Mouse (Mus musculus) forebrain, embryonic 16.5 days (tissue): ENCODE measurements around the gene Sel1l3. TPM values are rescaled to one million over a fixed set of nuclear protein-coding genes. Genes with fewer than 3 reads are reported as not detected.

Experiments used
- ATAC-seq: fragments of 200-750 bp; cut with Nextera tagmentation; 2 replicates; pipeline ENCODE4 v1.8.0; 2017; ENCODE audit warnings: mild to moderate bottlenecking, moderate library complexity
- H3K27ac ChIP-seq: fragments of 300-500 bp; sonication (generic); 2 replicates; pipeline ENCODE4 v1.5.1; 2014; ENCODE audit warnings: low read length, control low read depth
- H3K27me3 ChIP-seq: fragments of 300-500 bp; sonication (generic); replicated peaks from 2 replicates; pipeline ENCODE4 v1.6.1; 2014; ENCODE audit warnings: low read length; ENCODE audit not compliant: control insufficient read depth, insufficient read depth
- H3K36me3 ChIP-seq: fragments of 300-500 bp; sonication (generic); 2 replicates; pipeline ENCODE4 v1.6.1; 2014; ENCODE audit not compliant: control insufficient read depth, insufficient read depth
- H3K4me1 ChIP-seq: fragments of 300-500 bp; sonication (generic); replicated peaks from 2 replicates; pipeline ENCODE4 v1.6.1; 2014; ENCODE audit warnings: low read length; ENCODE audit not compliant: control insufficient read depth, insufficient read depth
- H3K4me2 ChIP-seq: fragments of 300-500 bp; sonication (generic); 2 replicates; pipeline ENCODE4 v1.6.1; 2014; ENCODE audit warnings: mild to moderate bottlenecking, low read length, control low read depth
- H3K4me3 ChIP-seq: fragments of 300-500 bp; sonication (generic); replicated peaks from 2 replicates; pipeline ENCODE4 v1.5.1; 2014; ENCODE audit warnings: mild to moderate bottlenecking, low read length, control low read depth
- H3K9ac ChIP-seq: fragments of 300-500 bp; sonication (generic); replicated peaks from 2 replicates; pipeline ENCODE4 v1.6.1; 2014; ENCODE audit warnings: low read depth, low read length, control low read depth
- H3K9me3 ChIP-seq: fragments of 300-500 bp; sonication (generic); 2 replicates; pipeline ENCODE4 v1.6.1; 2016; ENCODE audit warnings: low read length; ENCODE audit not compliant: control insufficient read depth
- WGBS: fragments of 180-500 bp; shearing (Covaris S2); extraction: QIAGEN DNeasy Blood & Tissue Kit; methylation state at CpG from one replicate; pipeline ENCODE4 v1.1.7; 2014; 5-methylcytosine and 5-hydroxymethylcytosine counted together
- polyA plus RNA-seq: library from polyadenylated mRNA; unstranded; fragments of >200 nt; fragmentation: Nextera tagmentation; extraction: Ambion mirVana; gene quantifications from 2 replicates; pipeline ENCODE4 v1.2.1, GENCODE M21; 2015

Gene Sel1l3
- polyA plus RNA-seq, 1 experiment from 2014 or later = 9.9 TPM

DNA sequence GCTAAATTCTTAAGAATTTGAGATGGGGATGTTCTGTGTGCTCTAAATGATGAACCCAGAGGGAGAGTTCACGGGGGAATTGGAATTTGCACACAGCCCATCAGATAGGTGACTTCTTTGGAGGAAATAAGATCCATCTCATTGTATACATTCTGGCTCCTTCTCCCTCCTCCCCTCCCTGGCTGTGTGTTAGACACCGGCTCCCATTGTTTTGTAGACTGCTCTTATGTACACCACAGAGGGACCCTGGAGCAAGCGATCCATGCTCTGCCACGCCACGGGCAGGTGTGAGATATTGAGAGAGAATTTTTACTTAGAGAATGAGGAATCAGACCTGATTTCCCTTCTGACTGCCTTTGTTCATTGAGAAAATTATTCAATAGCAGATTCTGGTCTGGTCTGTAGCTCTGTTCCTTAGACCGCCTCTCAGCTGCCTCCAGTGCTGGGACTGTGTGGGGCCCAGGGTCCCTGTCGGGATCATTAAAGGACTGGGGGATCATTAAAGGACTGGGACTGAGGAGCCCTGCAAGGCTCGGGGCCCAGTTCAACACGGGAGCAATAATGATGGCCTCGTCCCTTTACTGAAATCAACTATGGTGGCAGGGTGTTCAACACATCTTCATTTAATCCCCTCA lies 67.6 kb downstream of the Sel1l3 start:
- WGBS = 23% methylated on average over 10 of the region's 10 CpGs
- Histone ChIP-seq H3K4me1 (peaks cover 20% of the 10 kb centered on the region), H3K27ac (no peak overlapping the region), H3K9ac (no peak overlapping the region), H3K9me3 (peaks cover 2% of the 10 kb centered on the region; the same call in 1 of the 2 replicates), H3K27me3 (no peaks in the 10 kb centered on the region), H3K4me3 (no peak overlapping the region), H3K36me3 (peaks cover 4% of the 10 kb centered on the region; the same call in 1 of the 2 replicates), H3K4me2 (no peak overlapping the region)
- ATAC-seq = no peak

DNA sequence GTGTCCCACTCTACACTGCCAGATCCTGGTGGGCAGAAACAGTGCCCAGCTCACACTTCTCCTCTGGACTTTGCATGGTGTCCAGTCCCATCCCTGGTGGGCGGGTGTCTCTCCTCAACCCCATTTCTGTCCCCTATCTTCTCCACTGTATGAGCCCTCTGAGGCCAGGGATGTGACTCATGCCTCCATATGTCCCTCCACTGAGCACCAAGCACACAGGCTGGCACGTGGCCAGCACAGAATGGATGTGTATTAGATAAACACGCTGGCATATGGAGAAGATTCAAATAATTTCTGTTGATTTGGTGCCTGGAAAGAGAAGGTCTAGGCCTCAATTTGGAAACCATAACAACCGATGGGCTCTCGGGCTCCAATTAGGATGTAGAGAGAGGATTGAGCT lies 71.1 kb downstream of the Sel1l3 start:
- peaks cover 2% of the 10 kb centered on the region; the same call in 1 of the 2 replicates for H3K9me3 ChIP-seq
- no peak overlapping the region for H3K27ac ChIP-seq
- WGBS = 71% methylated on average over 5 of the region's 5 CpGs
- H3K27me3 ChIP-seq = no peaks in the 10 kb centered on the region
- H3K4me3 ChIP-seq = no peak overlapping the region
- H3K9ac ChIP-seq = no peak overlapping the region
- peaks cover 4% of the 10 kb centered on the region; the same call in 1 of the 2 replicates for H3K36me3 ChIP-seq
- no peak for ATAC-seq
- H3K4me1 ChIP-seq = peaks cover 27% of the 10 kb centered on the region
- H3K4me2 ChIP-seq = no peak overlapping the region

DNA sequence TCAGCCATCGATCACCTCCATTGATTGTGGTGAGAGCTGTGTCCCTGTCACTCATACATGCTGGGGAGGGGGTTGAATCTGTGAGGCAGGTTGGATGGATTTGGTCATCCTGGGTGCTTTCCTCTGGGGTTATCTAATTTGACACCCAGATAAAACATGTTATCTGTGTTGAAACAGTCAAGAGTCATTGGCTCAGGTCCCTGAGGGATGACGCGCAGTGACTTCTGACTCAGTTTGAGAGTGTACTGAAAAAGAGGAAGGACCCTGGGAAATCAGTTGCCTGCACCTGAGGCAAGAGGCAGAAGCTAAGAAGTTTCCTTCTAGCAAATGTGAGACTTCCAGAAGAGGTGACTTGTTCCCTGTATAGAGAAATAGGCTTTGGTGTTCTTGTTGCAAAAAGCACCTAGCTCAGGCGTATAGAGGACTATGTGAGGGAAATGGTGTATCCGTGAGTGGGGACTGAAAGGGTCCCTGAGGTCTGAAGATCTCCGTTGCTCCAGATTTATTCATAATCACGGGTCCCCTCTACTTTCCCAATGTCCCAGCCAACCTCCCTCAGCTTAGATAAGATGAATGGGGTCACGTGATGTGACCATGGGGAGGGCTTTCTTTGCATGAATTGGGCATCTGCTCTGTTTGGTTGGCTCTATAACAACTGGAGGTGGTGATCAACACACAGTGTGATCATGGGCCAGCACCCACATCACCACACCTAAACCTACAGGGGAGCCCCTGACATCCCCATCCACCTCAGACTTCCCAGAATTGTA lies 73.4 kb downstream of the Sel1l3 start:
- ATAC-seq = no peak
- no peak overlapping the region for H3K4me2 ChIP-seq
- 89% methylated on average over 8 of the region's 8 CpGs for WGBS

DNA sequence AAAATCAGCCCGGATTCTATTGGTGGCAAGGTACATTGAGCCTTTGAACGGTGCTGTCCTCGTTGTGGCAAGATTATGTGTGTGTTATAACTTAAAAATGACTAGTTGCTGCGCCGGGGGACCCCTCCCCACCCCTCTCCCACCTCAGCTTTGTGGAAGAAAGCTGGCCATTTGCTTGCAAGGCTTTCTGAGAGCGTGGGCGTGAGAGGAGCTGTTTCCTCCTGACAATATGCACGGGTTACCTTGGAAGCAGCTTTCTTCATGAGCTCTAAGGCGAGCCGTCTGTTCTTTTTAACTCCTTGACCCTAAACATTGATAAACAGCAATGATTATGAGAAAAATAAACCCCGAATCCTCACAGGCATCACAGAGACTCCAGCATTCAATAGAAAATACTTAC lies 74.2 kb downstream of the Sel1l3 start:
- ATAC-seq = 0 out of 2 replicates have a peak, but pooled peaks have one; percentile 2
- no peaks in the 10 kb centered on the region; the same call in 1 of the 2 replicates for H3K9me3 ChIP-seq
- H3K27ac ChIP-seq = peak overlapping the region; percentile 16; the same call in 1 of the 2 replicates
- H3K36me3 ChIP-seq = peaks cover under 1% of the 10 kb centered on the region; the same call in 1 of the 2 replicates
- WGBS = 7% methylated on average over 11 of the region's 11 CpGs
- H3K4me1 ChIP-seq = peaks cover 21% of the 10 kb centered on the region
- no peaks in the 10 kb centered on the region for H3K27me3 ChIP-seq
- no peak overlapping the region for H3K9ac ChIP-seq
- H3K4me2 ChIP-seq = no peak overlapping the region
- no peak overlapping the region for H3K4me3 ChIP-seq

More for the DNA sequence above, 73.4 kb downstream of the Sel1l3 start:
- peaks cover 21% of the 10 kb centered on the region for H3K4me1 ChIP-seq
- H3K27me3 ChIP-seq = no peaks in the 10 kb centered on the region
- H3K9ac ChIP-seq = no peak overlapping the region
- H3K4me3 ChIP-seq = no peak overlapping the region
- H3K9me3 ChIP-seq = peaks cover 2% of the 10 kb centered on the region; the same call in 1 of the 2 replicates
- H3K27ac ChIP-seq = no peak overlapping the region
- peaks cover 4% of the 10 kb centered on the region; the same call in 1 of the 2 replicates for H3K36me3 ChIP-seq

DNA sequence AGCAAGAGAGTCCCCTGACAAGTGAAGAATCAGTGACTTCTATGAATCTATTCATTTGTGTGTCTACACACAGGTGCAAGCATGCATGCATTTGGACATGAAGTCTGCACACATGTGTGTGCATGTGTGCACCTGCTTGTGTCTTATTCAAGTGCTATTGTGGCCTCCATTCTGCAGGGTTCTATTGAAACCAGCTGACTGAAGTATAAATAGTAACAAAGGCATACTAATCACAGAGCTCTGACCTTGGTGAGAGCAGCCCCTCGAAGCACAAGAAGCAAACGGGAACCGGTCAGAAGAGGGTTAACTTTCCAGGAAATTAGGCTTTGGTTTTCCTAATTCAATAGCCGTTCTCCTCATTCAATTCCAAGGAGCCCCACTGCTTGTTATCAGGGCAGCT lies 74.6 kb downstream of the Sel1l3 start:
- ATAC-seq = peak; percentile 16; the same call in 1 of the 2 replicates
- no peaks in the 10 kb centered on the region; the same call in 1 of the 2 replicates for H3K36me3 ChIP-seq
- H3K4me1 ChIP-seq = peaks cover 21% of the 10 kb centered on the region
- 4% methylated on average over 4 of the region's 4 CpGs for WGBS
- H3K27me3 ChIP-seq = no peaks in the 10 kb centered on the region
- H3K9me3 ChIP-seq = no peaks in the 10 kb centered on the region
- no peak overlapping the region for H3K4me2 ChIP-seq
- H3K27ac ChIP-seq = no peak overlapping the region
- H3K9ac ChIP-seq = no peak overlapping the region
- H3K4me3 ChIP-seq = no peak overlapping the region

DNA sequence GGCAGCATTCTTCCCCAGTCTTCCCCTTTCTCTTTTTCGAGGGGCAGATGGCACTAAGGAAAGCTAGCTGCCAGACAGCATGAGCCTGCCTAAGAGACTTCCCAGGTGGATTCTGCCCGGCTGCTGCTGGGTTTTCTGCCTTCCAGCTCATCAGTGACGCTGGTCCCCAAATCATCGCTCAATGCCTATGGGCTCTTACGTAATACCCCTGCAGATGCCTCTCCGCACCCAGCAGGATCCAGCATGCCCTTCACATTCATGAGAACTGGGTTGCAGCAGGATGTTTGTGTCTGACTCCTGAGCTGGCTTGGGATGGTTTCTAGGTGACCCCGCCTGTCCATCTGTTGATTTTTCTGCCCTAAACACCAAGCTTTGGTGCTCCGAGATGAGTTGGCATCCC lies 75.7 kb downstream of the Sel1l3 start:
- peaks cover 21% of the 10 kb centered on the region for H3K4me1 ChIP-seq
- H3K4me2 ChIP-seq = no peak overlapping the region
- 59% methylated on average over 8 of the region's 8 CpGs for WGBS
- peak overlapping the region; percentile 37; the same call in 1 of the 2 replicates for H3K27ac ChIP-seq
- no peaks in the 10 kb centered on the region for H3K27me3 ChIP-seq
- no peaks in the 10 kb centered on the region for H3K9me3 ChIP-seq
- no peak overlapping the region for H3K4me3 ChIP-seq
- no peaks in the 10 kb centered on the region for H3K36me3 ChIP-seq
- H3K9ac ChIP-seq = no peak overlapping the region
- ATAC-seq = peak; percentile 37

DNA sequence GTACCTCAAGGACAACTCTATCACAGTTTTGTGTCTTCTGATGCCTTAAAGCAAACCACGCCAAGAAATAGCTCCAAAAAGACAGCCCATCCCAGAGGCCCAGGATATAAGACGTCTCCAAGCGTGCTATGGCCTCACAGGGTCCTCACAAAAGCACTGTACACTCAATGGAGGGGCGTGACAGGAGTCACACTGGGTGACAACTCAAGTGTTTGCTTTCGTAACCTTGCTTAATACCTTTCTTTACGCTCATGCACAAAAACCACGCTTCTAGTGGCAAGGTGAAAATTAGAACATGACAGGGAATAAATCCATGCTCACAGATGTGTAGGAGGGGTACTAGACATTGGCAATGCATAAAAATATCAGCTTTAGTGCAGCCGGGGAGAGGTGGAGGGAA lies 77.7 kb downstream of the Sel1l3 start:
- Histone ChIP-seq H3K9me3 (no peaks in the 10 kb centered on the region), H3K27ac (no peak overlapping the region), H3K27me3 (no peaks in the 10 kb centered on the region), H3K36me3 (no peaks in the 10 kb centered on the region), H3K9ac (no peak overlapping the region), H3K4me2 (no peak overlapping the region), H3K4me3 (no peak overlapping the region), H3K4me1 (peaks cover 21% of the 10 kb centered on the region)
- no peak for ATAC-seq
- 73% methylated on average over 8 of the region's 8 CpGs for whole genome bisulfite sequencing

DNA sequence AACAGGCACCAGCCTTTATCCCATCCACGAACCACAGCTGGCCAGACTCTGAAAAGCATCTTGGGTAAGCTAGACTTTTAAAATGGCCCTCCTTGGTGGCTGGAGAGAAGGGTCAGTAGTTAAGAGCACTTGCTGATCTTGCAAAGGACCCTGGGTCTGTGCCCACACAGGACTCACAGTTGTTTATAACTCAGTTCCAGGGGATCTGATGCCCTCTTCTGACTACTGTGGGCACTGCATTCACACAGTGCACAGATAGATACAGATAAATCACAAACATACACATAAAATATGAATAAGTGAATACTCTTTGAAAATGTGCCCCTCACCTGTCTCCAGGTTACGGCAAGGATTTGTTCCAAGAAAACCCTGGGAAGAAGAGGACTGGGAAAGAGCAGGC lies 79.7 kb downstream of the Sel1l3 start:
- Histone ChIP-seq H3K4me3 (no peak overlapping the region), H3K9me3 (no peaks in the 10 kb centered on the region), H3K4me2 (no peak overlapping the region), H3K9ac (no peak overlapping the region), H3K27me3 (no peaks in the 10 kb centered on the region), H3K36me3 (no peaks in the 10 kb centered on the region), H3K27ac (no peak overlapping the region), H3K4me1 (peaks cover 10% of the 10 kb centered on the region)
- WGBS = 92% methylated on average over 2 of the region's 2 CpGs
- no peak for ATAC-seq

DNA sequence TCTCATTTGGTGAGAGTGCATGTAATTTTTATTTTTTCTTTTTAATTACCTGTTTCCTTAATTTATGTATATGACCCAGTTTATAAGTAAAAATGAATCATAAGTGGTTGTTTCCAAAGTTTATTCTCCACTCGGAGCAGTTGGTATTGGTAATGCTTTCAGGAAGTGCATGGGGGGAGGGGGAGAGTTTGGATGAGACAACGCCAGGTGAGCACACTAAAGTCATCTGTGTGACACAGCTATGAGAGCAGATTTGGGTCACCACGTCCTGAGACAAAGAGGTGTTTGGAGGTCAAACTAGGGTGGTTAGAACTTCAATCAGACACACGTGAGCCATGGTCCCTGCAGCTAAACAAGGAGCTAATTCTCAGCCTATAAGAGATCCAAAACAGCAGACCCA lies 89.0 kb downstream of the Sel1l3 start:
- H3K9ac ChIP-seq = no peak overlapping the region
- H3K4me1 ChIP-seq = peaks cover 18% of the 10 kb centered on the region
- H3K4me3 ChIP-seq = no peak overlapping the region
- no peaks in the 10 kb centered on the region for H3K9me3 ChIP-seq
- 65% methylated on average over 4 of the region's 4 CpGs for WGBS
- no peak overlapping the region for H3K4me2 ChIP-seq
- H3K27me3 ChIP-seq = no peaks in the 10 kb centered on the region
- H3K27ac ChIP-seq = no peak overlapping the region
- no peak for ATAC-seq
- H3K36me3 ChIP-seq = no peaks in the 10 kb centered on the region
